Mouse (Mus musculus) gonadal fat pad, adult 2 months (tissue): ENCODE data around the gene Tex19.2. TPM values are rescaled to one million over a fixed set of nuclear protein-coding genes. Genes with fewer than 3 reads are reported as not detected.

Experiments used
- polyA plus RNA-seq: library from polyadenylated mRNA; depleted of rRNA; stranded (reverse); fragments of >200 nt; gene quantifications from 2 replicates; pipeline ENCODE4 v1.2.3, GENCODE M21; 2012; rRNA removed

Gene Tex19.2
- polyA plus RNA-seq, 1 experiment = 0.12 TPM

Other genes starting within 250 kb of the Tex19.2 start
- gene Ccdc57, start 185.8 kb downstream of the Tex19.2 start, polyA plus RNA-seq = 5.6 and 5.8 TPM in 2 replicates
- gene Slc16a3, start 170.2 kb downstream of the Tex19.2 start, polyA plus RNA-seq = 17.1 and 18.7 TPM in 2 replicates
- gene Csnk1d, start 127.3 kb downstream of the Tex19.2 start, polyA plus RNA-seq = 85.3 and 94.0 TPM in 2 replicates
- 0.85 and 1.3 TPM in 2 replicates for gene Cd7, start 79.3 kb downstream of the Tex19.2 start, polyA plus RNA-seq
- 2.6 and 4.5 TPM in 2 replicates for gene Sectm1b, start 55.1 kb downstream of the Tex19.2 start, polyA plus RNA-seq
- gene Sectm1a, start 37.5 kb downstream of the Tex19.2 start, polyA plus RNA-seq = 4.4 and 5.8 TPM in 2 replicates
- 0.05 and 0.06 TPM in 2 replicates for gene Tex19.1, start 27.5 kb upstream of the Tex19.2 start, polyA plus RNA-seq
- 0.14 TPM in 1 of 2 replicates, not detected in the other for gene Uts2r, start 41.6 kb upstream of the Tex19.2 start, polyA plus RNA-seq
- gene Hexdc, start 85.8 kb upstream of the Tex19.2 start, polyA plus RNA-seq = 22.8 and 36.9 TPM in 2 replicates
- gene Ogfod3, start 86.0 kb upstream of the Tex19.2 start, polyA plus RNA-seq = 28.8 and 34.4 TPM in 2 replicates
- 27.5 and 40.6 TPM in 2 replicates for gene Cybc1, start 110.6 kb upstream of the Tex19.2 start, polyA plus RNA-seq
- gene Narf, start 118.6 kb upstream of the Tex19.2 start, polyA plus RNA-seq = 30.3 and 48.1 TPM in 2 replicates
- gene Foxk2, start 141.3 kb upstream of the Tex19.2 start, polyA plus RNA-seq = 41.4 and 43.9 TPM in 2 replicates
- 51.3 and 66.2 TPM in 2 replicates for gene Wdr45b, start 235.8 kb upstream of the Tex19.2 start, polyA plus RNA-seq